Mouse (Mus musculus): ENCODE measurements around the gene Spock2. TPM values are rescaled to one million over a fixed set of nuclear protein-coding genes. Genes with fewer than 3 reads are reported as not detected.
"Not testable (repeated sequence)": the region's sequence is repeated elsewhere in the genome, so short reads cannot be mapped to it uniquely, and the experiment has no call there.

The Spock2 gene
- polyA plus RNA-seq, 1 experiment from 2014 or later, result 122 TPM

DNA sequence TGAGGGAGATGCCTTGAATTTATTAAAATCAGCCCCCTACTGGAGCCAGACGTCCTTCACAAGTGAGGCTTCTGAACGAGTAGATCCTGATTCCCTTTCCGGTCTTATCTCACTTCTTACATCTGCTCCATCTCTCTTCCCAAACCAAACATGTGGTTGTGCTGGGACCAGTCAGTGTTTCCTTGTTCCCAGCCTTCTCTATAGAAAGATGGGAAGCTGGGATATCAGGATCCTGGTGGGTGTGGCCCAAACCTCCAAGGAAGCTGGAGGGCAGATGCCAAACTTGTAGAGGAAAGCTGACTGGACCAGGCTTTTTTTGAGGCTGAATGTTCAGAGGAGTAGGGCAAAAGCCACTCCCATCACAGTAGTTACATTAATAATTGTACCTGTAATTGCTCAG is 68.5 kb downstream of the Spock2 start:
- Histone ChIP-seq H3K9ac (replicated peaks) (no peak overlapping the region), H3K36me3 (no peaks in the 10 kb centered on the region), H3K27ac (replicated peaks) (no peak overlapping the region), H3K9me3 (replicated peaks) (no peaks in the 10 kb centered on the region), H3K4me1 (peaks cover 7% of the 10 kb centered on the region; the same call in 1 of the 2 replicates), H3K4me2 (no peak overlapping the region), H3K27me3 (replicated peaks) (no peaks in the 10 kb centered on the region), H3K4me3 (replicated peaks) (no peak overlapping the region)
- 71% methylated on average over 3 of the region's 3 CpGs for WGBS
- ATAC-seq (ENCODE audit: low FRiP score), result no peak

DNA sequence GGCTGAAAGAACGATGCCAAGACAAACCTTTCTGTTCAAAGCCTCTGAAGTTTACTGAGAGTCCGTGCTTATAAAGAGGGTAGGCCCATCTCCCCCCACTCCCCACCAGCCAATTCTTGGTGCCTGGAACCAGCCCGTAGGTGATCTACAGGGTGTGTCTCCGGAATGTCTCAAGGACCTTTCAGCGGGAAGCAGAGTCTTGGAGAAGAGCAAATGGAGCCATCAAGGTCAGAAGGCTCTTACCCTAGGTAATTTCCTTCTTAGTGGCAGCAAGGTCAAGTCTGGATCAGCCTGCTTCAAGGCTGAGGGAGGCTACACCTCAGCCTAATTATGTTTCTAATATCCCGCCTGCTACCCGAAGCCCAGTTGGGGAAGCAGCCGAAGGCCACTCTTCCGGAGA is 69.3 kb downstream of the Spock2 start:
- not testable (repeated sequence) for H3K4me2 ChIP-seq; H3K27me3 ChIP-seq (replicated peaks); H3K9ac ChIP-seq (replicated peaks); H3K4me3 ChIP-seq (replicated peaks); H3K27ac ChIP-seq (replicated peaks); H3K4me1 ChIP-seq; H3K36me3 ChIP-seq; H3K9me3 ChIP-seq (replicated peaks); ATAC-seq (ENCODE audit: low FRiP score)
- WGBS, result 93% methylated on average over 9 of the region's 9 CpGs

Small RNA genes within 50 kb of the gene (microRNA-seq; reads per million reads assigned to microRNA genes)
- not detected for gene Mir6906

Other genes starting within 250 kb of the Spock2 start
- gene Dnajb12, start 226.7 kb upstream of the Spock2 start, polyA plus RNA-seq (2015; fragmentation: Nextera tagmentation; extraction: Ambion mirVana), result 17.2 and 20.6 TPM in 2 replicates
- gene Ddit4, start 154.4 kb upstream of the Spock2 start, polyA plus RNA-seq (2015; fragmentation: Nextera tagmentation; extraction: Ambion mirVana), result 80.8 and 91.6 TPM in 2 replicates
- gene Ascc1, start 103.4 kb upstream of the Spock2 start, polyA plus RNA-seq (2015; fragmentation: Nextera tagmentation; extraction: Ambion mirVana), result 45.4 and 47.3 TPM in 2 replicates
- gene Anapc16, start 103.1 kb upstream of the Spock2 start, polyA plus RNA-seq (2015; fragmentation: Nextera tagmentation; extraction: Ambion mirVana), result 106 TPM in 2 replicates
- gene Chst3, start 113.0 kb downstream of the Spock2 start, polyA plus RNA-seq (2015; fragmentation: Nextera tagmentation; extraction: Ambion mirVana), result 1.9 and 2.0 TPM in 2 replicates
- gene Psap, start 171.4 kb downstream of the Spock2 start, polyA plus RNA-seq (2015; fragmentation: Nextera tagmentation; extraction: Ambion mirVana), result 217 and 220 TPM in 2 replicates
- gene Vsir, start 240.6 kb downstream of the Spock2 start, polyA plus RNA-seq (2015; fragmentation: Nextera tagmentation; extraction: Ambion mirVana), result 4.5 and 4.6 TPM in 2 replicates

All from neural tube, embryonic 15.5 days (tissue).